Mouse (Mus musculus): ENCODE measurements around the gene Trap1. TPM values are rescaled to one million over a fixed set of nuclear protein-coding genes. Genes with fewer than 3 reads are reported as not detected.

Trap1 gene
- total RNA-seq, 1 experiment from 2014 or later = 216 TPM

Small RNA genes lying within 50 kb of the gene (microRNA-seq; reads per million reads assigned to microRNA genes)
- 0 reads per million in 2 experiments for gene Gm23413

Other genes with a start within 250 kb of the Trap1 start
- gene Olfr15, start 246.9 kb downstream of the Trap1 start, total RNA-seq (2021) = not detected in 2 replicates
- gene Zfp174, start 230.6 kb downstream of the Trap1 start, total RNA-seq (2021) = 3.9 and 5.6 TPM in 2 replicates
- 68.1 and 83.4 TPM in 2 replicates for gene Naa60, start 205.5 kb downstream of the Trap1 start, total RNA-seq (2021)
- gene Zfp597, start 193.3 kb downstream of the Trap1 start, total RNA-seq (2021) = 15.6 and 20.1 TPM in 2 replicates
- 0.86 and 1.4 TPM in 2 replicates for gene Gm20695, start 193.2 kb downstream of the Trap1 start, total RNA-seq (2021)
- gene 1700037C18Rik, start 169.1 kb downstream of the Trap1 start, total RNA-seq (2021) = 3.0 and 3.3 TPM in 2 replicates
- 15.6 and 18.3 TPM in 2 replicates for gene Cluap1, start 169.0 kb downstream of the Trap1 start, total RNA-seq (2021)
- gene Nlrc3, start 101.2 kb downstream of the Trap1 start, total RNA-seq (2021) = 2.6 and 5.8 TPM in 2 replicates
- 22.2 and 27.8 TPM in 2 replicates for gene Slx4, start 74.1 kb downstream of the Trap1 start, total RNA-seq (2021)
- not detected in 2 replicates for gene Dnase1, start 40.9 kb downstream of the Trap1 start, total RNA-seq (2021)
- gene Crebbp, start 136.2 kb upstream of the Trap1 start, total RNA-seq (2021) = 65.5 and 68.0 TPM in 2 replicates

Data from adrenal gland, postnatal 14 days (tissue).